Mouse (Mus musculus): ENCODE measurements around the gene Tsc22d4. TPM values are rescaled to one million over a fixed set of nuclear protein-coding genes. Genes with fewer than 3 reads are reported as not detected.

The Tsc22d4 gene
- 582 and 1,005 TPM in 2 replicates for polyA plus RNA-seq (2012; ENCODE audit: insufficient read depth, low replicate concordance)

DNA sequence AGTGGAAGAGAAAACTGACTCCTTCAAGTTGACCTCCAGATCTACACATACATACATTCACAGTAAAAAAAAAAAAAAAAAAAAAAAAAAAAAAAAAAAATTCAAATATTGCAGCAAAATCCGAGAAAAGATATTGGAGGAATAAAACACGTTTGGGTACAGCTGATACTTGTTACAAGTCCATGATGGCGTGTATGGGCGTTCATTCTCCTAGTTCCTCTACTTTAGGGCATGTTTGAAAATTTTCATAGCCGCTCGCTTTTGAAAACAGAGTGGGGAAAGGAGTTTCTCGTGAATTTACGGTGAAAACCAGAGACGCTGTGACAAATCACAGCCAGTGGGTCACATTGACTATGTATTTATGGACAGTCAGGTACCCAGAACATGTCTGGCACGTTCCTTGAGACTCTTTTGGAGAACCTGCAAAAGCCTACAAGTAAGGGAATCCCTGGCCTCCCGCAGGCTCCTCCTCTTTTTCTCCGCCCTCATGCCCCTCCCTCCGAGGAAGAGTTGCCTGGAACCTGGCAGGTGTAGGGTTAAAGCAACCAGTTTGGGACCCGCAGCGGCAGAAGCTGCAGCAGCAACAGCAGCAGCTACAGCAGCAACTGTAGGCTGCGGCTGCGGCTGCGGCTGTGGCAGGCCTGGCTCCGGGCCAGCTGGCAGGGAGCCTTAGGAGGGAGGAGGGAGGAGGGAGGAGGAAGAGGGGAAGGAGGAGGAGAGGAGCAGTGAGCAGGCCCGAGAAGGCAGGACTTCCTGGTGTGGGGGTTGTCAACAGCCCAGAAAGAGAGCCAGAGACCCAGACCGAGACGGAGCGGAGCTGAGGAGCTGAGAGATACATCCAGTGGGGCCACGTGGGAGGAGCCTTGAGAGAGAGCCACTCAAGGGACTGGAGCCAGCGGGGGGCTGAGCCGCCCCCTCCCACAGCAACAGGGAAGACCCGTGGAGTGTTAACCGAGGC, at the start of gene Tsc22d4:
Tsc22d4 (plus strand) TSS at position 517 of the 958 bp plus-strand sequence.
- no peaks in the 10 kb centered on the region for H3K9me3 ChIP-seq
- H3K27me3 ChIP-seq (replicated peaks), result no peaks in the 10 kb centered on the region
- TF ChIP-seq FLI1 (IDR thresholded peaks at IDR 0.05; ENCODE audit: low read length) (no peak), GATA1 (IDR thresholded peaks at IDR 0.05; ENCODE audit: borderline replicate concordance, low read length) (no peak)
- H3K4me3 ChIP-seq (replicated peaks), result peak within 1 kb of the TSS; percentile 97
- peaks cover 21% of the 10 kb centered on the region for H3K36me3 ChIP-seq (replicated peaks; ENCODE audit: low read length)
- H3K4me1 ChIP-seq, result peaks cover 66% of the 10 kb centered on the region

DNA sequence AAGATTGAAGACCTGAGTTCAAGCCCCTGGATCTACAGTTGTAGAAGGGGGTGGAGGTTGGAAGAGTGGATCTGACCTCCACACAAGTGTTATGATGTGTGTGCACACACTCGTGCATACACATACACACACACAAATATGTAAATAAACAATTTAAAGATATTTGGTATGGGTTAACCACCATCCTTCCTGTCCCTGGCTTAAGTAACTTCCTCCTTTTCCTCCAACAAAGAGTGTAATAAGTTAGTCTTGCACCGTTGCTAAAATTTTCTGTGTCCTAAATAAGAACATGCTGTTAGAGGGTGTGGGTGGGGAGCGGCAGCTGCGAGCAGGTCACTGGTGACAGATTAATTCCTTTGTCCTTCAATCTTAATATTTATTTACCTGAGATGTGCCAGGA, 49.6 kb upstream of the Tsc22d4 start:
- no peak for TF ChIP-seq GATA1 (IDR thresholded peaks at IDR 0.05; ENCODE audit: borderline replicate concordance, low read length)
- no peak for TF ChIP-seq FLI1 (IDR thresholded peaks at IDR 0.05; ENCODE audit: low read length)
- H3K27me3 ChIP-seq (replicated peaks), result no peaks in the 10 kb centered on the region
- H3K4me3 ChIP-seq (replicated peaks), result no peak overlapping the region
- no peaks in the 10 kb centered on the region for H3K36me3 ChIP-seq (replicated peaks; ENCODE audit: low read length)
- H3K9me3 ChIP-seq, result no peaks in the 10 kb centered on the region
- peaks cover 67% of the 10 kb centered on the region for H3K4me1 ChIP-seq

DNA sequence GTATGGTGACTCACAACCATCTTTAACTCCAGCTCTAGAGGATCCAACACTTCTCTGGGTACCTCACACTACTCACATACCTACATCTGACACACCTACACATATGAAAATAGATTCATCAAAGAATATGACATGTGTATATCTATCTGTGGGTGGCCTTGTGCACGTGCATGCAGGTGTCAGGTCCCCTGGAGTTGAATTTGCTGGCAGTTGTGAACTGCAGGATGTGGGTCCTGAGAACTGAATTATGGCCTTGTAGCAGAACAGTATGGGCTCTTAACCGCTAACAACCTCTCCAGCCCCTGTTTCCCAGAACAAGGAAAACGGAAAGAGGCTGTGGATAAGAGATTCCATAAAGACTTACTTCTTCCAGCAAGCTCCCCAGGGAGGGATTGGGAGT, 46.5 kb upstream of the Tsc22d4 start:
- Histone ChIP-seq H3K27me3 (replicated peaks) (no peaks in the 10 kb centered on the region), H3K9me3 (no peaks in the 10 kb centered on the region), H3K4me1 (peaks cover 76% of the 10 kb centered on the region), H3K4me3 (replicated peaks) (no peak overlapping the region), H3K36me3 (replicated peaks; ENCODE audit: low read length) (no peaks in the 10 kb centered on the region)
- TF ChIP-seq FLI1 (IDR thresholded peaks at IDR 0.05; ENCODE audit: low read length) (no peak), GATA1 (IDR thresholded peaks at IDR 0.05; ENCODE audit: borderline replicate concordance, low read length) (no peak)

DNA sequence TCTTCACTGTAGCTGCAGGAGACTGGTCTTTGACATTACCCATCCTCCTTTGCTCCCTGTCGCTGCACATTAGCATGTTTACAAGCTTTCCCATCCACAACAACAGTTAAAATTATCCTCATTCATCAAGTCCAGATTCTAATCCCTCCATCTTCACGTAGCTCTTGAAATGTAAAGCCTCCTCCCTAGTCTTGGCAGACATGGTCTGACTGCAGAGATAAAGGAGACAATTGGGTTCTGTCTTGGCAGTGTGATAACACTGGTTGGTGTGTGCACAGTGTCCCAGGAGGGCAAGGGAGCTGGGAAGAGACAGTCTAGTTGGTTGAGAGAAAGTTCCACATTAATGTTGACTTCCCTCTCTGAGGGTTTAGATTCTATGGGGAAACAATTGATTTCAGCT, 45.7 kb upstream of the Tsc22d4 start:
- Histone ChIP-seq H3K4me1 (peaks cover 73% of the 10 kb centered on the region), H3K9me3 (no peaks in the 10 kb centered on the region), H3K4me3 (replicated peaks) (no peak overlapping the region), H3K27me3 (replicated peaks) (no peaks in the 10 kb centered on the region), H3K36me3 (replicated peaks; ENCODE audit: low read length) (no peaks in the 10 kb centered on the region)
- TF ChIP-seq FLI1 (IDR thresholded peaks at IDR 0.05; ENCODE audit: low read length), result no peak
- TF ChIP-seq GATA1 (IDR thresholded peaks at IDR 0.05; ENCODE audit: borderline replicate concordance, low read length), result no peak

DNA sequence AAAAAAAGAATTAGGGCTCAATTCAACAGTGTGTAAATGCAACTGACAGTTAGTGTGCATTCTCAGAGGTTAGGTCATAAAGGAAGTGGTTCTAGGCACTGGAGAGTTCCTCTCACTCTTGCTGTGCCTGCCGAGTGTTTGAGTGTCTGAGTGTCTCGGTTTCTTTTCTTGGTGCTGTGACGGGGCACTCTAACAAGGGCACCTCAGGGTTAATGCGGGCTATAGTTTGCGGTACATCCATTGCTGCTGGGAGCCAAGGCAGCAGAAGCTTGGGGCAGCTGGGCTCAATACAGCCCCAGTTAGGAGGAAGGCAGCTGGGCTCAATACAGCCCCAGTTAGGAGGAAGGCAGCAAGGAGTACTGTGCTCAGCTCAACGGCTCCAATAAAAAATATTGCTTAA, 40.3 kb upstream of the Tsc22d4 start:
- H3K27me3 ChIP-seq (replicated peaks), result no peaks in the 10 kb centered on the region
- H3K4me1 ChIP-seq, result peaks cover 72% of the 10 kb centered on the region
- TF ChIP-seq GATA1 (IDR thresholded peaks at IDR 0.05; ENCODE audit: borderline replicate concordance, low read length), result no peak
- TF ChIP-seq FLI1 (IDR thresholded peaks at IDR 0.05; ENCODE audit: low read length), result no peak
- no peaks in the 10 kb centered on the region for H3K36me3 ChIP-seq (replicated peaks; ENCODE audit: low read length)
- H3K4me3 ChIP-seq (replicated peaks), result peak overlapping the region; percentile 88
- no peaks in the 10 kb centered on the region for H3K9me3 ChIP-seq

DNA sequence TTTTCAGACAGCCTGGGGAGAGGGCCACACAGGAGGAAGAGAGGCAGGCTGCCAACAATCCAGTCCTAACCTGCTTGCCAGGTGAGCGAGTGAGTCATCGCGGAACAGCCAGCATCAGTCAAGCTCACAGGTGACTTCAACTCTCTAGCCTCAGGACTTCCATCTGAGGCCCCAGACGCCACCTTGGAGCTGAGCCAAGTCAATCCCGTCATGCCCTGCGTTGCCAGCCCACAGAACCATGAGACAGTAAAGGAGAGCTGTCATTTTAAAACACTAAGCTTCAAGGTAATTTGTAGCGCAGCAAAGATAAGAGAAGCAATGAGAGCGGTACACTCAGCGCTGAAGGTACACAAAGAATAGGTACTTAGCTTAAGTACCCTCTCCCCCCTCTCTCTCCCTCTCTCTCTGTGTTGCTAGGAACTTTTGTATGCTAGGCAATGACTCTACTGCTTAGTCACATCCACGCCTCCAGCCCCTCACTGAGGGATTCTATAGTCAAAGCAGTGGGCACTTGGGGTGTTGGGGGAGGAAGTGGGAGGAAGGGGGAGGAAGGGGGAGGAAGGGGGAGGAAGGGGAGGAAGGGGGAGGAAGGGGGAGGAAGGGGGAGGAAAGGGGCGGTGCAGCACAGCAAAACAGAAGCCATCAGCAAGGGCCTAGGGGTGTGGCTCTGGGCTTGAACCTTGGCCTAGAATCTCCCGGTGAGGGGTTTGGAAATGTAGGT, 38.5 kb upstream of the Tsc22d4 start:
- TF ChIP-seq GATA1 (IDR thresholded peaks at IDR 0.05; ENCODE audit: borderline replicate concordance, low read length) (no peak), FLI1 (IDR thresholded peaks at IDR 0.05; ENCODE audit: low read length) (no peak)
- no peaks in the 10 kb centered on the region for H3K9me3 ChIP-seq
- H3K4me3 ChIP-seq (replicated peaks), result peak overlapping the region; percentile 87
- peaks cover 69% of the 10 kb centered on the region for H3K4me1 ChIP-seq
- no peaks in the 10 kb centered on the region for H3K27me3 ChIP-seq (replicated peaks)
- H3K36me3 ChIP-seq (replicated peaks; ENCODE audit: low read length), result no peaks in the 10 kb centered on the region

DNA sequence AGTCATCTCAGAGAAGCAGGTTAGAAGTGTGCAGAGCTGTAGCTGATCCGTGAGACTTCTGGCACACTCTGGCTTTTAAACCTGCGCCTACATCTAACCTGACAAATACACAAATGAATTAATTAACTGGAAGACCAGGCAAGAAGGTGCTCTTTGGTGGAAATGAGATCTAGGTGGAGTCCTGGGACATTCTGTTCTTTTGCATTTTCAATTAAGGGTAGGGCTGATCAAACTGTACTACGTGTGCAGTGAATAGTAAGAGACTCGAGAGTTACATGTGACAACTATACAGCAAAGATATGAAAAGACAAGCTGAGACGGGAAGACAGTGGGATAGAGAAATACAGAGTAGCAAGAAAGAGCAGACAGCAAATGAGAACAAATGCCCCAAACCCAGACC, 32.1 kb upstream of the Tsc22d4 start:
- Histone ChIP-seq H3K4me3 (replicated peaks) (no peak overlapping the region), H3K36me3 (replicated peaks; ENCODE audit: low read length) (no peaks in the 10 kb centered on the region), H3K4me1 (peaks cover 52% of the 10 kb centered on the region), H3K27me3 (replicated peaks) (no peaks in the 10 kb centered on the region), H3K9me3 (no peaks in the 10 kb centered on the region)
- no peak for TF ChIP-seq GATA1 (IDR thresholded peaks at IDR 0.05; ENCODE audit: borderline replicate concordance, low read length)
- TF ChIP-seq FLI1 (IDR thresholded peaks at IDR 0.05; ENCODE audit: low read length), result no peak

DNA sequence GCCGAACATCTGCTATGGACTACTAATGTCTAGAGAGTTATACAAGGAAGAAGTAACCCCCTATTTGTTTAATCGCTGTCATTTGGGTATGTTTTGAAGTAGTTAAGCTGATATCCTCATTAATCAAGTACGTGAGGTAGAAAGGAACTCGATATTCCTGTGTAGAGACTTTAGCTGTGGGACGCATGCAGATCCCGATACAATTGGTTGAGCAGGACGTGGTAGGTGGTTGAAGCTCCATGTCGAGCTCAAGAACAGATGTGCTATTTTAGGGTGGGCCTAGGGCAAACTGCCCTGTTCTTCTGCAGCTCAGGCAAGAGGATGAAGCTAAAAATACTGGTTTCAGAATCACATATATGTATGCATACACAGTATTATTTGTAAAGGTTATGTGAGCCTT, 29.8 kb upstream of the Tsc22d4 start:
- no peaks in the 10 kb centered on the region for H3K27me3 ChIP-seq (replicated peaks)

DNA sequence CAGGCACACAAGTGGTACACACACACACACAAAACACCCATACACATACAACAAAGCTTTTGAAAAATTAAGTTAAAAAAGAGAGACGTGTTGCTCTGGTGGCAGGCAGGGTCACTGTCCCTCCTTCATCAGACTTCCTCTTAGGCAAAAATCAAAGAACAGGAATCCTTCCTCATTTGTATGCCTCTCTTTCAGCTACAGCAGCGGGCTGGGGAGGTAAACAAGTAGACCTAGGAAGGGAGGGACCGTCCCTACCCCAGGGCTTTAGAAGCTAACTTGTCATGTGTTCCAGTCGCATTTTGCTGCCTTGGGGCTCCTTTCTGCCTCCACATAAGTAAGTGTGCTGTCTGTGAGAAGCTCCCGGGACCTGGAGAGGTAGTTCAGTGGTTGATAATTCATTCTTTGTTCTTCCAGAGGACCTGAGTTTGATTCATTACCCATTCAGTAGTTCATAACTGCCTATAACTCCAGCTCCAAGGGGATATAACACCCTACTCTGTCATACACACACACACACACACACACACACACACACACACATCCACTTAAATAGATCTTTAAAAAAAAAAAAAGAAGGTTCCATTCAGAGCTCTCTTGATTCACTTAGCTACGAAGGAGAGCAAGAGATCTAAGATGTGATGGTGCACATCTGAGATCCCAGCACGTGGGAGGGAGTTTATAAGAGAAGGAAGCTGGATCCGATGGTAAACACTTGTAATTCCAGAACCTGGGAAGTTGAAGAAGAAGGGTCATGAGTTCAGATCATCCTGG, 27.3 kb upstream of the Tsc22d4 start:
- H3K36me3 ChIP-seq (replicated peaks; ENCODE audit: low read length), result no peaks in the 10 kb centered on the region
- peaks cover 62% of the 10 kb centered on the region for H3K4me1 ChIP-seq
- H3K9me3 ChIP-seq, result no peaks in the 10 kb centered on the region
- TF ChIP-seq GATA1 (IDR thresholded peaks at IDR 0.05; ENCODE audit: borderline replicate concordance, low read length) (no peak), FLI1 (IDR thresholded peaks at IDR 0.05; ENCODE audit: low read length) (no peak)
- no peaks in the 10 kb centered on the region for H3K27me3 ChIP-seq (replicated peaks)
- no peak overlapping the region for H3K4me3 ChIP-seq (replicated peaks)

More for the DNA sequence above, 29.8 kb upstream of the Tsc22d4 start:
- Histone ChIP-seq H3K36me3 (replicated peaks; ENCODE audit: low read length) (no peaks in the 10 kb centered on the region), H3K4me3 (replicated peaks) (no peak overlapping the region), H3K9me3 (no peaks in the 10 kb centered on the region), H3K4me1 (peaks cover 59% of the 10 kb centered on the region)
- no peak for TF ChIP-seq GATA1 (IDR thresholded peaks at IDR 0.05; ENCODE audit: borderline replicate concordance, low read length)
